Mouse (Mus musculus) spleen, embryonic (tissue): ENCODE data around the gene Lyl1.

ENCODE experiments used
- CTCF ChIA-PET: fragments of 350-600 bp; sonication (Branson Sonifier 250); formaldehyde crosslinking; loops from one replicate; lab custom pipeline; 2022; lab: Charles Lee

Gene Lyl1

DNA sequence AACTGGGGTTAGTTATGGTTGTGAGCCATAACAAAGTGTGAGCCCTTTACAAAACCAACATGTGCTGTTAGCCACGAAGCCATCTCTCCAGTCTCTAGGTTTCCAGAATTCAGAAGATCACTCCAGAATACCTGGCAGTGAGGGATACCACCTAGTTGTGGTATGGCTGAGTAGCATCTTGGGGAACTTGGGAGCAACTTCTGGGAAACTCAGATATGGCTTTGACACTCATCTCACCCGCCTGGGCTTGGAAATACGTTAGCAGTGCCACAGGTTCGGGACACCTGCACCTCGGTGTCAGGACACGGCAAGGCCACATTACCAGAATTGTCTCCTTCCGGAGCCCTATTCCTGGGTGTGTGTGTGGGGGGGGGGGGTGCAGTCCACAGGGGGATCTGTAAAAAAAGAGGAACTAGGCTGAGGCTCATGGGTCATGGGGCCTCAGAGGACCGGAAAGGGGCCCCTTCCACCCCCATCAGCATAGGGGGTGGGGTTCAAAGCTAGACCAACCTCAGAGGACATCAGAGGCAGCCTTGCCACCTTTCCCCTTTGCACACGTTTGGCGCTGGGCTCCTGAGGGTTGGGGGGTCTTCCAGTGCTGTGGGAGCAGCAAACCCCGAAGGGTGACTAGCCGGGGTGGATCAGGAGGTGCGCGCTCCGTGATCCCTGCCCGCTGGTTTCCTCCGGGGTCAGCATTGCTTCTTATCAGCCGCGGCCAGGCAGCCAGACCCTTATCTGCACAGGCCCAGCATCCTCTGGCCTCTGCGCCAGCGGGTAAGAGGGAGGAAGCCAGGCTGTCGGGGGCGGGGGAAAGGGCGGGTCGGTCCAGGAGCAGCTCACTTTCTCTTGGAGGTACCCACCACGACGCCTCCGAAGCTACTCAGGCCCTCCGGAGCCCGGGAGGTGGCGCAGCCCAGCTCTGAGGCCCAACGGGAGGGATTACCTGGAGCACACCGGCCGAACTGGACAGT lies at the start of gene Lyl1:
Lyl1 (plus strand) TSS at position 517 of the 971 bp plus-strand sequence.
- CTCF ChIA-PET = no interaction called here

DNA sequence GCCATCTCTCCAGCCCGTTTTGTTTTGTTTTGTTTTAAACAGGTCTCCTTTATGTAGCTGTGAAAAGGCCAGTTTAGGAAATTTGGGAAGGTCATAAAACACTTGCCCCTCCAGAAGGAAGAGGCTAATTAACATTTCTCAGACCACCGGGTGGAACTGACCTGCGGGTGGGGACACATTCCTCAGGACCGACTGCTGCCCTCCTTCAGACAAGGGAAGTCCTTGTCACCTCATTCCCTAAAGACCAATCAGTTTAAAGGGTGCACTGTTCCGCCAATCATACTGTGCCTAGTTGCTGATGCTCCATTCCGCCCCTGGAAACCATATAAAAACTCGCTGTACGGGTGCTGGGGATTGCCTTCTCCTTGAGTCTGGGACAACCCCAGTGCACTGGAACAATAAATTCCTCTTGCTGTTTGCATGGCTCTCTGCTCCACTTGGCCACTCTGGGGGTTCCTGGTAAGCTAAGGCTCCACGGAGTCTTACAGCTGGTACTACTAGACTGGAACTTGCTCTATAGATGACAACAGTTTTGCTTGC lies 48.1 kb upstream of the Lyl1 start:
- CTCF ChIA-PET = interaction anchor here (0.7 kb wide), 2 partner anchors 41 to 53 kb away, joined by 3 to 5 read pairs; no protein-coding TSS in a partner anchor

DNA sequence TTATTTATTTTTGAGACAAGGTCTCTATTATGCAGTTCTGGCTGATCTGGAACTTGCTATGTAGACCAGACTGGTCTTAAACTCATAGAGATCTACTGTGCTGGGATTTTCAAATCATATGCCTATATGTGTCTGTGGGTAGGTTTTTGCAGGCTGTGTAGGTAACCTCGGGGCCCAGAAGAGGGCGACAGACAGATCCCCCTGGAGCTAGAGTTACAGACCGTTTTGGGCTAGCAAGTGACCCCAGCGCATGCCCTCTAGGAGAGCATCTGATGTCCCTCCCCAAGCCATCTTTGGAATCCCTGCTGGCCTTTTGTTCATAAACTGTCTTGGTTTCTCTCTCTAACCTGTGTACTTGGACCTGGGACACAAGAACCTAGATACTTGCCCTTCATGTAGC lies 46.7 kb upstream of the Lyl1 start:
- CTCF ChIA-PET = no interaction called here

DNA sequence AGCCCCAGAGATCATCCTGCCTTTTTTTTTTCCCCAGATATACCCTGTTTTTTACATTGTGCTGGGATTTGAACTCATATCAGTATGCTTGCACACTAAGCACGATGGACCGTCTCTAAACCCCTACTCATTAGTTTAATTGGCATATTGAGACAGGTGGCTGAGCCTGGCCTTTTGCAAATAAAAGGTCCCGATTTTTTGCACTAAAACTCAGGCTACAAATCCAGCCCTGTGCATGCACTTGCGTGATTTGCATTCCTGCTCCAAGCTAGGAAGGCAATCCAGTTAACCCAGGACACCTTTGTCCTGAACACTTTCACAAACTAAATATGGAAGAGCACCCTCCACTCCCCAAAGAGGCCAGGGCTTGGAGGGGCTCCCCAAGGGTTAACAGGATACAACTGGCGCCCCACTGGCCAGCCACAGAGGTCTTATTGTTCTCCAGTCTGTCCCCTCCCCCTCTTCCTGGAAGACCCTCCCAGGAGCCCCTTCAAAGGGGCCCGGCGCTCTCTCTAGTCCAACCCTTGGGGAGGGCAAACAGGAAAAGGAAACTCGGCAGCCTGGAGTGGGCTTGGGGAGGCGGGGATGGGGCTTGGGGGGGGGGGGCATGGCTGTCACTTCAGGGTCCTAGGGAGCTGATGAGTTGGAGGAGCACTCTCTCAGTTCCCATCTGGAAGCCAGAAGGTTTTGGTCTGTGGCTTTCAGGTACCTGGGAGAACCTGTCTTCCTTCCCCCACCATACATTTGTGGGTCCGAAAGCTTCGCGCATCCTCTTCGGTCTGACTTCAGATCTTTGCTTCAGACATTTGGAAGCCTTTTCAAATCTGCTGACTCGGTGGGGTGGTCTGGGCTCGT lies 45.7 kb upstream of the Lyl1 start:
- CTCF ChIA-PET = no interaction called here

DNA sequence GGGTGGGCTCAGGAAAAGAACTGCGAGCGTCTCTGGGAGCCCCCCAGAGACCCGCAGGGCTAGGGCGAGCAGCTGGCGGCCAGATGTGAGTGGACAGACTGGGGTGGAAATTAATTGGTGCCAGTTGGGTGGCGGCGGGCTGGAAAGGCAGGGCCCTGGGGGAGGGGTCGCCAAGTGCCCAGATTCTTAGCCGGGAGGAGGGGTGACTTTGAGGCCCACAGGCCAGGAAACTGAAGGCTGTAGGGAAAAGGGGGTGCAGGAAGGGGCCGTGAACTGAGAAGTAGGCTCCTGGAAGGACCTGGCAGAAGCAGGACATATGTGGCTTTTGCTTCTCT lies 45.1 kb upstream of the Lyl1 start:
- CTCF ChIA-PET = no interaction called here

DNA sequence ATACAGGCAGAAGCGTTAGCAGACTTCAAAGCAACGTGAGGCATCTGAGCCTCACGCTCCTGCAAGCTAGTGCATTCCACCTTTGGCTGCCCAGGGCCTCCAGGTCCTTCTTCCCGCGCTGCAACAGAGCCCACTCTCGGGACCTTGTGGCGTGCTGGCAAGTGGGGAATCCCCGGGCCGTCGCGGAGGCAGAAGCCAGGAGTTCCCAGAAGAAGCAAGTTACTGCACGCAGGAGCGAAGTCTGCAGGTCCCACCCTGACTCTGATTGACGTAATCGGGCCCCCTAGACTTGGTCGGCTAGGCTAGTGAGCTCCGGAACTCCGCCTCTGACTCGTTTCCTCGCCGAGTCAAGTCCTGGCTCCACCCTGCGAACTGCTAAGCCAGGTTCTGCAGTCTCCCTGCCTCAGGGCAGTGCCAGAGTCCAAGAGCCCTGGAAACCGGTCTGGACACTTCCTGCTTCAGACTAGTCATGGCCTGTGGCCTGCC lies 44.6 kb upstream of the Lyl1 start:
- CTCF ChIA-PET = interaction anchor here (0.6 to 0.7 kb wide), 2 partner anchors 52 to 191 kb away, joined by 5 to 7 read pairs; no protein-coding TSS in a partner anchor

DNA sequence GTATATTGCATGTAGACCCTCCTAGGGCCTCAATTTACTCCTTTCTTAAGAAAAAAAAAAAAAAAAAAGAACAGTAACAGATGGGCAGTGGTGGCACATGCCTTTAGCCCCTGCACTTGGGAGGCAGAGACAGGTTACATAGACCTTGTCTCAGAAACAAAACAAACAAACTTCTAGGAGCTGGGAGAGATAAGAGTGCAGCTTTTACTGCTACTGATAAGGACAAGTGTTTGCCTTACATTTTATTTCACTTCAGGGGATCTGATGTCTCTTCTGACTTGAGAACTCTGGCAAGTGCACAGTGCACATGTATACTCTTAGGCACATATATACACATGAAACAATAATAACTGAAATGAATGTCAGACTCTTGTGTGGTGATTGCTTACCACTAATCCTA lies 44.1 kb upstream of the Lyl1 start:
- CTCF ChIA-PET = interaction anchor here (0.6 to 0.8 kb wide), 3 partner anchors 15 to 191 kb away, joined by 3 to 7 read pairs (median 5); no protein-coding TSS in a partner anchor

DNA sequence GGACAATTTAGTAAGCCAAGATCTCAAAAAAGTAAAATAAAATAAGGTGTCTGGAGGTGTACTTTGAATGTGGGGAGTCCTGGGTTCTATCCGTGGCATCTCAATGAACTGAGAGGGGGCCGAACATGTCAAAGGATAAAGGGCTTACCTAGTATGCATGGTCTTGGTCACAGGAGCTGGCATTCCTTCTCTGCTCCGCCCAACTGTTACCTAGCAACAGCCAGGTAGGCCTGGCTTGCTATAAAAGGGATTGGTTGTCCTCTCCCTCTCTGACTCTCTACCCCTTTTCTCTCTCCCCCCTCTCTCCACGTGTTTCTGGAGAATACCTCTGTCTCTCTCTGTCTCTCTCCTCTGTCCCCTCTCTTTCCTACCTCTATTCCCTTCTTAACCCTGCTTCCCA lies 43.6 kb upstream of the Lyl1 start:
- CTCF ChIA-PET = interaction anchor here (0.5 to 0.8 kb wide), 2 partner anchors 15 to 19 kb away, joined by 3 read pairs; no protein-coding TSS in a partner anchor

DNA sequence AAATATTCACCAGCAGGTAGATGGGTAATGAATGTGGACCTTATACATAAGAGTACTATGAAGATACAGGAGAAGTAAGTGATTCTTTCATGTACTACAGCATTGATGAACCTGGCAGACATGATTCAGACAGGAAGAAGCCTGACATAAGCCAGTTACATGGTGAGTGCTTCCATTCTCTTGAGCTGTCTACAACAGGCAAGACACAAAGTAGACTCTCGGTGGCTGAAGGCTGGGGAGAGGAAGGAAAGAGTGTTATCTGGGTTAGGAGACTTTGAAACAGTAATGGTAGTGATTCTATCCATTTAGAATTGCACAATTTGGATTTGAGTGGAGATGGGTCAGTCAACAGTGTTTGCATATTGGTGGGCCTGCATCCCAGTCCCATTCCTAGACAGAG lies 42.3 kb upstream of the Lyl1 start:
- CTCF ChIA-PET = interaction anchor here (0.7 kb wide), 2 partner anchors 17 to 670 kb away, joined by 7 to 10 read pairs; no protein-coding TSS in a partner anchor

DNA sequence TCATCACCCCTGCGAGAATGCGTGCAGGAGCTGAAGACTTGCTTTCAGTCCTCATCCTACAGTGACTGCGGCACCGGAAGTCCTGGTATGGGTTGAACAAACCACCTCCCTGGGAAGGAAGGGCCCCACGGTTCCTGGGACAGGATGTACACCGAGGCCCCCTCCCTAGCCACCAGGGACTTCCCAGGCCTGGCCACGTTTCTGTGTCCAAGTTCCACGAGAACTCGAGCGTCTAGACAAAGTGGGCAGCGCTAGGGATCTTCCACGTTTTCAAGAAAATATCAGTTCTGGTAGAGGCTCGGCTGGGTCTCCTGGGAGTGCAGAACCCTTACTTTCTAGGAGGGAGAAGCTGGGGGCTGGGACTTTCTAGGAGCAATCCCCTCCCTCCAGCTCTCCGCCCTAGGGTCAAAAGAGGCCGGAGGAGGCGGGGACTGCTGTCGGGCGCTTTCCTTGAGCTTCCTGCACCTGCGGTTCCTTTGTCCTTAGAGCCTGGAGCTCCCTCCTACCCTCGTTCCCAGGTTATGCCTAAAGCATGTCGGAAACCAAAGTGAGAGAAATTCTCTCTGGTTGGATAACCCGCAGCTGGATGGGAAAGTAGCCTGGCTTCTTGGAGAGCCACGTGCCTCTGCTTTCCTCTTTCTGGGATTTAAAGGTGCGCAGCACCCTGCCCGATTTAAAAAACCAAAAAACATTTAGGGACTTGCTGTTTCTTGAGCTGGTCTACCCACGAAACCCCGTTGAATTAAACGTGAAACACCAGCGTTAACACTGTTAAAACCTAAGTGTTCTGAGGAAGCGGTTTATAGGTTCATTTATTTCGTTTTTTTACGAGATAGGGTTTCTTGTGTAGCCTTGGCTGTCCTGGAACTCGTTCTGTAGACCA lies 41.1 kb upstream of the Lyl1 start:
- CTCF ChIA-PET = interaction anchor here (0.8 to 1.4 kb wide), 3 partner anchors 18 to 1040 kb away, joined by 3 to 4 read pairs (median 4); partner anchors contain the start of gene Neto2

DNA sequence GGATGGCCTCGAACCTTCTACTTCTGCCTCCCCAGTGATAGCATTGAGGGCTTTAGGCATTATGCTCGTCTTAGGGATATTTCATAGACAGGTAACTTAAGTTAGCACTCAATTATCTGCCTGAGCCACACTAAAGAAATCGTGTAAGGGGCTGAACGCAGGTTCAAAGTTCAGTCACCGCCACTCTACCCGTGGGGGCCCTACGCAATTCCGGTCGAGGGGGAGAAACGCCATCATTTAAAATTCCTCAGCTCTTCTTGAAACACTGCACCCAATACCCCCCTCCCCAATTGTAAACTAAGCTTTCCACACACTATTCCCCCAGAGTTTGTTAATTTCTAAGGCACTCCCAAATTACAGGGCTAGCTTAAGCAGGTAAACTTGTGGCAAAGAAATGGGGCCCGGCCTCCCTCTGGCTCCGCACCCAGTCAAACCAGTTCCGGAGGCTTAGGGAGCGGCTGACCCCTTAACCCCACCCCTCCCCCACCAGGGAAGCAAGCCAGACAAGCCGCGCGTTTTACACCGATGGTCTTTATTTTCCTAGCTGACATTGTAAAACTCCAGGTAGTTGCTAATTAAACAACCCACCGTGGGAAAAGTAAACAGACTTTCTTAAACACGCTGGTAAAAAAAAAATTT lies 40.3 kb upstream of the Lyl1 start:
- CTCF ChIA-PET = interaction anchor here (0.7 to 1.4 kb wide), 4 partner anchors 18 to 154 kb away, joined by 3 to 4 read pairs (median 3); no protein-coding TSS in a partner anchor

DNA sequence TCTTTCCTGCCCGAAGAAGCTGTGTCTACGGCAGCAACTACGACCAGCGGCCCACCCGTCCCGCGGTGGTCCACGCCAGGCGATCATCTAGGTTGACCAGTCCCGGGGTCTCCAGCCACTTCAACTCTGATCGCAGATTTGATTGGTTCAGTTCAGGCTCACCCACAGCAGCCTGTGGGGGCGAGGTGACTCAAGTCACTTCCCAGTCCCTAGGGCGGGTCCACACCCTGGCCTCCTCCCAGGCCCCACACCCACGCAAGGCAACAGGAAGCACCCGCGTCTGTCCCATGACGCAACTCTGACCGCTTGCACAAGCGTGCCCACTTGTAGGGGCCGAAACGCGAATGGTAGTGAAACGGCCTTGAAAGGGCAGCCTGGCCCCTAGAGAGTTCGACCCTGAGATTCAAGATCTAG lies 39.8 kb upstream of the Lyl1 start:
- CTCF ChIA-PET = interaction anchor here (0.7 to 1.0 kb wide), 2 partner anchors 18 to 65 kb away, joined by 3 read pairs; no protein-coding TSS in a partner anchor

DNA sequence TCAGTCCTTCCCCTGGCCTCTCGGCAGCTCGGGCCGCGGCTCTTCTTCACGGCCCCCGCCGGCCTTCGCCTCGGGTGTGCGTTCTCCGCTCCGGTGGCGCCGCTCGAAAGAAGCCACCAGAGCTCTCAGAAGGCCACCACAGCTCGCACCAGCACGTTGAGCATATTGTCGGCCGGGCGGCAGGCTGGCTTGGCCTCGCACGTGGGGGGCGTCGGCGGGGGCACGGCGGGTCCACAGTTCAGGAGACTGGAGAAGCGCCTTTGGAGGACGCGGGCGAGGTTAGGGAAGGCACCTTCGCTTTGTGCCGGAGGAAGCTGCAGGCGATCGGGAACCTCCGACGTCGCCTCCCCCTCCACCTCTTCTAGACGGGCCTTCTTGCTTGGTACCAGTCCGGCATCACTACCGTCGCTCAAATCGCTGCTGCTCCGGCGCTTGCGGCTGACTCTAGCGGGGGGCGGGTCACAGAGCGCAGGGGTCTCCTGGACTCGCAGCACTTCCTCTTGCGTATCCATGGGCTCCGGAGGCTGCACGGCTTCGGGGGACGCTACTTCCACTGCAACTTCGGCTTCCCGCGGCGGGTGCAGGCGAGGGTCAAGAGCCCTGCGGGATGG lies 39.2 kb upstream of the Lyl1 start:
- CTCF ChIA-PET = no interaction called here

DNA sequence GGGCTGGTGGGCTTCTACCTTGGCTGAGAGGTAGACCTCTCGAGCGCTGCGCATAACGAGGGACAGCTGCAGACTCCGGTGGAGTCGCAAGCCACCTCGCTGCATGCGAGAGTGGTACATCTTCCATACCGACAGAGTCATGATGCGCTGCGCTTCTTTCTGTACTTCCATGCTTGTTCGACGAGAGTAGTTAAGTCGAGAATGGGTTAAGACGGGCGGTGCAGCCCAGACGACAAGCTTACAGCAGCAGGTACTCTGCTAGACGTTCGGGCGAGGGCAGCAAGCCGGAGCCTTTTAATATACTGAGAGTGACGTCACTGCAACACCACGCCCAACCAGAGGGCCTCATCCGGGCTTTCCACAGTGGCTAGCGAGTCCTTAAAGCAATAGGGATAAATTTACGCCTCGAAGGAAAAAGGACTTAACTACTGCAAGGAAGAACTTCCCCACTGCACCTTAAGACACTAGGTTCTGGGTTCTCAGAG lies 38.6 kb upstream of the Lyl1 start, which contains the start of gene Ier2:
Ier2 (minus strand) TSS at position 272 of the 485 bp plus-strand sequence.
- CTCF ChIA-PET = no interaction called here

DNA sequence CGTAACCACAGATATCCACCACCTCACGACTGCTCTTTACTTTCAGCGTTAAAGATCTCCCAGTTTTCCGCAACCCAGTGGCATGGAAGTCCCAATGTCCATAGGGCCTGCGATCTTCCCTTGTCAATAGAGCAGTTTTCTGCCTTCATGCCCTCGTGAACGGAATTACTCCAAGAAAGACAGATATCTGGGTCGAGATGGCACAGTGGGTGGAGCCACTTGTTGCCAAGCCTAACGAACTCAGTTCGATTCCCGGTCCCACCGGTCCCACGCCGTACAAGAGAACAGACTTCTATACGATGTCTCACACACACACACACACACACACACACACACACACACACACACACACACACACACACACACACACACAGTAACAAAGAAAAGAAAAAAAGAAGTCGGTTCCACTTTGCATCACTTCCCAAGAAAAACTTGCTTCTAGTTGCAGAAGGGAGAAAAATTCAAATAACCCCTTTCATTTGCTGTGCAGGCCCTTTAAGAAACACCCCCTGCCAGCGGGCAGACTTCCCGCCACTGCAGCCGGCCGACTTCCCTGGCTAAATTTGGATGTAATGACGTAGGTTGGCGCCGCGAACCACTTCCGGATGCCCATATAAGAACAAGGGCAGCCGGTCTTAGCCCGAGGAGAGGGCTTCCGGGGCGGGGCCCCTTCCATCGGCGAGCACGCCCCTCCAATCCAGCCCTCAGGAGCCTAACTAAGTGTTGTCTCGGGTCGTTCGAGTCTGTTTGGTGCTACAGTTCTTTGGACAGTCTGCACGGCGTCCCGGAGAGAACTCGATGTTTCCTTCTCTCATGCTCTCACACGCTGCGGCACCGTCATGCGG lies 37.6 kb upstream of the Lyl1 start:
- CTCF ChIA-PET = no interaction called here

DNA sequence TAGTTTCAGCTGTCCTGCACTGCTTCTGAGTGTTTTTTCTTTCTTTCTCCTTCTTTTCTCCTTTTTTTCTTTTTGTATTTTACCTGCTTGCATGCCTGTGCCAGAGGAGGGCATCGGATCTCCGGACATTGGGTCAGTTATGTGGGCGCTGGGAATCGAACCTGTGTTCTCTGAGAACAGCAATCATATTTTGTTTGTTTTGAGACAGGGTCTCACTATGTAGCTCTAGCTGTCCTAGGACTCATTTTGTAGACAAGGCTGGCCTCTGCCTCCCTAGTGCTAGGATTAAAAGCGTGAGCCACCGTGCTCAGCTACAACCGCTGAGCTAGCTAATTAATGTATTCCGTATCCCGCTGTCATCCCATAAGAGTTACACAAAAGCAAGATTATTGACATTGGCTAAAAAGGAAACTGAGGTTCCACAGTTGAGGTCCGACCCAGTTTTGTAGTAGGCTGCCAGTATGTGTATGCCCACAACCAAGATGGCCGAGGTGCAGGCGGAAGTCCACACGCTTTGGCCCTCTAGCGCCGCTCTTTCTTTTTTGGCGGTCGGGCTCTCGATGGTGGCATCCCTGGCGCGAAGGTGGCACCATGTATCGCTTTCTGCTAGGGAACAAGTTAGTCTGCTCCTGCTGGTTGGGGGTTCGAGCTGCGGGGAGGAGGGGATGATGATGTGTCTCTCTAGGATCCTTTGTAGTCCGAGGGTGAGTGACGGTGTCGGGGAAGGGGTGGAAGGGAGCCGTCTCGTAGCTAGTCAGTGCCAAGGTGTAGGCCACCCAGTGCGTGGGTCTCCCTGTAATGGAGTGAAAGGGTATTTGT lies 36.5 kb upstream of the Lyl1 start:
- CTCF ChIA-PET = interaction anchor here (0.6 kb wide), 2 partner anchors 42 to 458 kb away, joined by 3 to 4 read pairs; no protein-coding TSS in a partner anchor

DNA sequence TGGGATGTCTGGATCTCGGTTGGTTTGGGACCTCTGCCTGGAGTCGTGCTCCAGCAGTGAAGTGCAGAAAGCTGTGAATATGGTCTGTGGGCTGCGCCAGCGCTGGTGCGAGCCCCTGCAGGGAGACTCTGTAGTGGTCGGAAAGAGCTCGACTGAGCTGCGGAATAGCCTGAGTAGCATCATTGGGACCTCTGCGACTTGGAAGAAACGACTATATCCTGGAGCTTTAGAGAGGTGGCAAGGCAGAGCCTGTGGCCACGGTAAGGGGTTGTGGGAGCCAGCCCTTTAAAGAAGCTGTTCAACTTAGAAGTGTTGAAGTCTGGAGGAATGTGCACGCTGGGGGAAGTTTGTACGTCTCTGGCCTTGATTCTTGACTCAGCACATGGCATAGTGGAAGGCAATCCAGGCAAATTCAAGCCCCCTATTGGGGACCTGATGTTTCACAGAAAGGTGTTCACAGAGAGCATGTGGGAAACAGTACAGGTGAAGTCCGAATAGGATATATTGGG lies 35.8 kb upstream of the Lyl1 start:
- CTCF ChIA-PET = interaction anchor here (0.6 kb wide), 1 partner anchor 41 kb away, joined by 3 read pairs; no protein-coding TSS in a partner anchor
